Mouse (Mus musculus): ENCODE data around the gene Tmem86a. TPM values are rescaled to one million over a fixed set of nuclear protein-coding genes. Genes with fewer than 3 reads are reported as not detected.
"Not testable (repeated sequence)": the region's sequence is repeated elsewhere in the genome, so short reads cannot be mapped to it uniquely, and the experiment has no call there.

Tmem86a gene
- polyA plus RNA-seq, 1 experiment from 2014 or later = 12.8 TPM

- no peak for DNase-seq (ENCODE audit: low spot score)
- WGBS = 74% methylated on average over 3 of the region's 3 CpGs
- no peaks in the 10 kb centered on the region for H3K9me3 ChIP-seq
- H3K4me3 ChIP-seq = no peak overlapping the region
- no peaks in the 10 kb centered on the region for H3K36me3 ChIP-seq
- no peak overlapping the region for H3K27ac ChIP-seq
- H3K27me3 ChIP-seq (ENCODE audit: insufficient read depth, poor library complexity, severe bottlenecking) = 0 out of 2 replicates have a peak, but pooled peaks cover 3% of the 10 kb centered on the region
- peaks cover 31% of the 10 kb centered on the region for H3K4me1 ChIP-seq (replicated peaks)
Measured at GRCm38 (mm10) chr7:47016602-47017001, 33.8 kb upstream of the Tmem86a start.

- Histone ChIP-seq H3K27ac (no peak overlapping the region), H3K9me3 (no peaks in the 10 kb centered on the region), H3K36me3 (no peaks in the 10 kb centered on the region), H3K27me3 (ENCODE audit: insufficient read depth, poor library complexity, severe bottlenecking) (0 out of 2 replicates have a peak, but pooled peaks cover 3% of the 10 kb centered on the region), H3K4me3 (no peak overlapping the region), H3K4me1 (replicated peaks) (peaks cover 31% of the 10 kb centered on the region)
- DNase-seq (ENCODE audit: low spot score) = no peak
- WGBS = 74% methylated on average over 7 of the region's 7 CpGs
Measured at GRCm38 (mm10) chr7:47017146-47017545, 33.3 kb upstream of the Tmem86a start.

GRCm38 (mm10) chr7:47019641-47020040 is 30.8 kb upstream of the Tmem86a start:
- no peak overlapping the region for H3K27ac ChIP-seq
- no peaks in the 10 kb centered on the region for H3K36me3 ChIP-seq
- peaks cover 17% of the 10 kb centered on the region for H3K4me1 ChIP-seq (replicated peaks)
- H3K4me3 ChIP-seq = no peak overlapping the region
- 57% methylated on average over 5 of the region's 5 CpGs for WGBS
- no peak for DNase-seq (ENCODE audit: low spot score)
- no peaks in the 10 kb centered on the region for H3K9me3 ChIP-seq
- 0 out of 2 replicates have a peak, but pooled peaks cover 8% of the 10 kb centered on the region for H3K27me3 ChIP-seq (ENCODE audit: insufficient read depth, poor library complexity, severe bottlenecking)

DNA sequence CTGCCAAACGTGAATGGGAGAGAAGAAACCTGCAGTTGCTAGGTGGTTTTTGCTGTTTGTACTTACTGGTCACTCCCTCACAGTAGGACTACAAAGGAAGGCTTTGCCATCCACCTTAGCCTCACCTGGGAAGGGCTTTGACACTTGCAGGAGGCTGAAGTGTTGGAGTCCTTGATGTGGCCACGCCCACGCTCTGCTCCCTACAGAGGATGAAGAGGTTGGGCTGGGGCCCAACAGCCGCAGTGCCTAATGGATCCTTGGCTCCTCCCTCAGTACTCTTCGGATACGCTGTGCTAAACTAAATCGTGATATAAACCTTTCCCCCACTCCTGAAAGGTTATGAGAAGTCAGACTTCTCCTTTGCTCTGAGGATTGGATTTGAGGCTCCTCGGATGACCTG is 29.4 kb upstream of the Tmem86a start:
- 16% methylated on average over 8 of the region's 8 CpGs for WGBS

DNA sequence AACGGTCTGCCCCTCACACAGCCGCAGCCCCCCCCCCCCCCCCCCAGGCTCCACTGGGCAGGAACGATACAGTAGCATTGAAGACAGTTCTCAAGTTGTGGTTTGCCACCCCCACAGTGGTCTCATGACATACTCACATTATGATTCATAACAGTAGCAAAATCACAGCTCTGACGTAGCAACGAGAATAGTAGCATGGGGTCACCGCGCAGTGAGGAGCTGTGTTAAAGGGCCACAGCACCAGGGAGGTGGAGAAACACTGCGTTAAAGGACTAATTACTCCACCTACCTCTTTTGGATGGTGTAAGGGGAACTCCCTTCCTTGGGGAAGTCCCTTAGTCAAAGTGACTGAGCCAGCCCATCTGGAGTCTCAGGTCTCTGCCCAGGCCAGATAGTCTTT is 27.9 kb upstream of the Tmem86a start:
- DNase-seq (ENCODE audit: low spot score) = no peak
- no peak overlapping the region for H3K27ac ChIP-seq
- H3K4me3 ChIP-seq = no peak overlapping the region
- 0 out of 2 replicates have a peak, but pooled peaks cover 8% of the 10 kb centered on the region for H3K27me3 ChIP-seq (ENCODE audit: insufficient read depth, poor library complexity, severe bottlenecking)
- no peaks in the 10 kb centered on the region for H3K36me3 ChIP-seq
- H3K9me3 ChIP-seq = no peaks in the 10 kb centered on the region
- H3K4me1 ChIP-seq (replicated peaks) = peaks cover 5% of the 10 kb centered on the region; the same call in 1 of the 2 replicates
- WGBS = 73% methylated on average over 8 of the region's 8 CpGs

More for the DNA sequence above, 29.4 kb upstream of the Tmem86a start:
- H3K27me3 ChIP-seq (ENCODE audit: insufficient read depth, poor library complexity, severe bottlenecking) = 0 out of 2 replicates have a peak, but pooled peaks cover 8% of the 10 kb centered on the region
- H3K4me1 ChIP-seq (replicated peaks) = peaks cover 5% of the 10 kb centered on the region; the same call in 1 of the 2 replicates
- no peak for DNase-seq (ENCODE audit: low spot score)
- H3K36me3 ChIP-seq = no peaks in the 10 kb centered on the region
- no peak overlapping the region for H3K27ac ChIP-seq
- no peak overlapping the region for H3K4me3 ChIP-seq
- H3K9me3 ChIP-seq = no peaks in the 10 kb centered on the region

GRCm38 (mm10) chr7:47023530-47023929 is 26.9 kb upstream of the Tmem86a start:
- H3K9me3 ChIP-seq = no peaks in the 10 kb centered on the region
- no peaks in the 10 kb centered on the region for H3K36me3 ChIP-seq
- H3K4me1 ChIP-seq (replicated peaks) = peaks cover 5% of the 10 kb centered on the region; the same call in 1 of the 2 replicates
- no peak overlapping the region for H3K27ac ChIP-seq
- H3K27me3 ChIP-seq (ENCODE audit: insufficient read depth, poor library complexity, severe bottlenecking) = 0 out of 2 replicates have a peak, but pooled peaks cover 8% of the 10 kb centered on the region
- WGBS = 21% methylated on average over 6 of the region's 6 CpGs
- DNase-seq (ENCODE audit: low spot score) = peak; percentile 81
- H3K4me3 ChIP-seq = no peak overlapping the region

DNA sequence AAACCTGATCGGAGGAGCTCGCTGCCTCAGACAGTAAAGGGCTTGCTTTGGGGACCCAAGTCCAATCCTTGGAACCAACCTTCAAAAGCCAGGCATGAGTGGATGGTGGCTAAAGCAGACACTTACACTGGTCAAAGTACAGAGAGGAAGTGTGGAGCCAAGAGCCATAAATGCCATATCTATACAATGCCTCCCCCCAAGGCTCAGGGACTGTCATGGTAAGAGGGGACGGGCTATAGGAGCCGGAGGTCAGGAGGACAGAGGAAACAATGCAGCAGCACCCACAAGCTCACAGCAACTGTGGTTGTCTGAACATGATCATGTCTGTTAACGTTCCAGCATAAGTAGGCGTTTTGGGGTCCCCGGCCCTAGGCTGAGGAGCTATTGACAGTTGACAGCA is 25.9 kb upstream of the Tmem86a start:
- Histone ChIP-seq H3K4me3 (no peak overlapping the region), H3K27ac (no peak overlapping the region), H3K4me1 (replicated peaks) (peaks cover 5% of the 10 kb centered on the region; the same call in 1 of the 2 replicates), H3K27me3 (ENCODE audit: insufficient read depth, poor library complexity, severe bottlenecking) (0 out of 2 replicates have a peak, but pooled peaks cover 8% of the 10 kb centered on the region), H3K36me3 (no peaks in the 10 kb centered on the region), H3K9me3 (no peaks in the 10 kb centered on the region)
- 88% methylated on average over 7 of the region's 7 CpGs for WGBS
- no peak for DNase-seq (ENCODE audit: low spot score)

DNA sequence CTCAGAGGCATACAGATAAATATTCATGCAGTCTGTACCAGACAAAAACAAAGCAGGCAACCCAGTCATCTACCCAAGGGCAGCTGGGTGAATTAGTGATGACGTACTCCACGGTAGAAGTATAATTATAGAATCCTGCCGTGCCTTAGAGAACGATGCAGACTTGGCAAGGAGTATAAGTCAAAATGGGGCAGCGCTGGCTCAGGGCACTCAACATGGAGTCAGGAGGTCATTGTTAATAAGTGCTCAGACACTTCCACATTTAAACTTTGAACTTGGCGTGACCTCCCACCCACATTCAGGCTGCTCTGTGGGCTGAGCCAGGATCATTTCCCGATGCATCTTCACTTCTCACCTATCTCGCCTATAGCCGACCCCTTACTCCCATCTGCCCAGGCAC is 25.0 kb upstream of the Tmem86a start:
- 81% methylated on average over 9 of the region's 9 CpGs for WGBS
- no peaks in the 10 kb centered on the region for H3K9me3 ChIP-seq
- no peak overlapping the region for H3K4me3 ChIP-seq
- no peaks in the 10 kb centered on the region for H3K36me3 ChIP-seq
- DNase-seq (ENCODE audit: low spot score) = no peak
- H3K27me3 ChIP-seq (ENCODE audit: insufficient read depth, poor library complexity, severe bottlenecking) = 0 out of 2 replicates have a peak, but pooled peaks cover 8% of the 10 kb centered on the region
- H3K4me1 ChIP-seq (replicated peaks) = no peaks in the 10 kb centered on the region
- H3K27ac ChIP-seq = no peak overlapping the region

GRCm38 (mm10) chr7:47026899-47027298 is 23.5 kb upstream of the Tmem86a start:
- not testable (repeated sequence) for H3K36me3 ChIP-seq; DNase-seq (ENCODE audit: low spot score); H3K4me1 ChIP-seq (replicated peaks); H3K9me3 ChIP-seq; H3K27me3 ChIP-seq (ENCODE audit: insufficient read depth, poor library complexity, severe bottlenecking); H3K27ac ChIP-seq; H3K4me3 ChIP-seq
- 87% methylated on average over 3 of the region's 3 CpGs for WGBS

DNA sequence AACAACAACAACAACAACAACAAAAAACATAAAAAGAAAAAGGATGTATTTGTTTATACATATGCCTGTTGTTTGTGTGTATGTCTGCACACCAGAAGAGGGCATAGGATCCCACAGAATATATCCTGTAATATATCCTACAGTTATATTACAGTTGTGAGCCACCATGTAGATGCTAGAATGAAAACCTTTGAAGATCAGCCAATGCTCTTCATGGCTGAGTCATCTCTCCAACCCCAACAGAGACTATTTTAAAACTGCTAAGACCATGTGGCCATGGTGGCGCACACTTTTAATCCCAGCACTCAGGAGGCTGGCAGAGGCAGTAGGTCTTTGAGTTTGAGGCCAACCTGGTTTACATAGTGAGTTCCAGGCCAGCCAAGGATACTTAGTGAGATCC is 22.9 kb upstream of the Tmem86a start:
- DNase-seq (ENCODE audit: low spot score) = no peak
- 91% methylated on average over 1 of the region's 1 CpGs for WGBS
- Histone ChIP-seq H3K27ac (no peak overlapping the region), H3K36me3 (no peaks in the 10 kb centered on the region), H3K9me3 (no peaks in the 10 kb centered on the region), H3K4me3 (no peak overlapping the region), H3K4me1 (replicated peaks) (no peaks in the 10 kb centered on the region), H3K27me3 (ENCODE audit: insufficient read depth, poor library complexity, severe bottlenecking) (0 out of 2 replicates have a peak, but pooled peaks cover 5% of the 10 kb centered on the region)

DNA sequence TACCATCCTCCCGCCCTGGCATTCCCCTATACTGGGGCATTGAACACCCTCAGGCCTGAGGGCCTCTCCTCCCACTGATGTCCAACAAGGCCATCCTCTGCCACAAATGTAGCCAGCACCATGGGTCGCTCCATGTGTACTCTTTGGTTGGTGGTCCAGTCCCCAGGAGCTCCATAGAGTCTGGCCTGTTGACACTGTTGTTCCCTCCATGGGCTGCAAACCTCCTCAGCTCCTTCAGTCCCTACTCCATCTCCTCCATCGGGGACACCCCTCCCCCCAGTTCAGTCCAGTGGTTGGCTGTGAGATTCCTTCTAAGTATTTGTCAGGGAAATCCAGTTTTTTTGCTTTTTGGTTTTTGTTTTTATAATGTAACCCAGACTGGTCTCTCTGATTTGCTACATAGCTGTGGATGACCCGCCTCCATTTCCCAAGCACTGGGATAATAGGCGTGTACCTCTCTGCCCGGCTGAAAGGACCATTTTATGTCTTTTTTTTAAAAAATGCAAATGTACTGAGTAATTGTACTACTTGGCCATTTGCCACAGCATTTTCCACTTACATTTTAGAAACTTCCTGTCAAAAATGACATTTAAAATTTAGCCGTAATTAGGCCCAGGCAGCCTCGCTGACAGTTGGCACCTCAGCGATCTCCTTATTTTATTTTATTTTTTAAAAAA is 19.7 kb upstream of the Tmem86a start:
- no peaks in the 10 kb centered on the region for H3K9me3 ChIP-seq
- 87% methylated on average over 9 of the region's 9 CpGs for WGBS
- no peaks in the 10 kb centered on the region for H3K36me3 ChIP-seq
- H3K4me3 ChIP-seq = no peak overlapping the region
- H3K4me1 ChIP-seq (replicated peaks) = no peaks in the 10 kb centered on the region
- DNase-seq (ENCODE audit: low spot score) = no peak
- no peak overlapping the region for H3K27ac ChIP-seq
- no peaks in the 10 kb centered on the region for H3K27me3 ChIP-seq (ENCODE audit: insufficient read depth, poor library complexity, severe bottlenecking)

GRCm38 (mm10) chr7:47031371-47031770 is 19.0 kb upstream of the Tmem86a start:
- Histone ChIP-seq H3K9me3 (no peaks in the 10 kb centered on the region), H3K36me3 (no peaks in the 10 kb centered on the region), H3K27ac (no peak overlapping the region), H3K27me3 (ENCODE audit: insufficient read depth, poor library complexity, severe bottlenecking) (no peaks in the 10 kb centered on the region), H3K4me3 (no peak overlapping the region), H3K4me1 (replicated peaks) (no peaks in the 10 kb centered on the region)
- no peak for DNase-seq (ENCODE audit: low spot score)
- 85% methylated on average over 4 of the region's 4 CpGs for WGBS

GRCm38 (mm10) chr7:47034785-47035384 is 15.5 kb upstream of the Tmem86a start:
- DNase-seq (ENCODE audit: low spot score) = no peak
- Histone ChIP-seq H3K36me3 (no peaks in the 10 kb centered on the region), H3K4me1 (replicated peaks) (no peaks in the 10 kb centered on the region), H3K27ac (no peak overlapping the region), H3K4me3 (no peak overlapping the region), H3K9me3 (no peaks in the 10 kb centered on the region), H3K27me3 (ENCODE audit: insufficient read depth, poor library complexity, severe bottlenecking) (no peaks in the 10 kb centered on the region)
- 91% methylated on average over 4 of the region's 4 CpGs for WGBS

Data from hindbrain, embryonic 10.5 days (tissue).